Mouse (Mus musculus) liver, postnatal 0 days (tissue): ENCODE results near the gene Ncan.

ENCODE experiments used
- CTCF ChIP-seq: sonication (generic); IDR thresholded peaks from 2 replicates; pipeline ENCODE4 v1.5.1; 2016; ENCODE audit warnings: antibody characterized with exemption, low read depth
- EP300 ChIP-seq: IDR thresholded peaks from 2 replicates; pipeline ENCODE4 v1.6.1; 2016; ENCODE audit warnings: antibody characterized with exemption, low read depth, mild to moderate bottlenecking

- TF ChIP-seq CTCF (no peak), EP300 (no peak)
Measured at GRCm38 (mm10) chr8:70071836-70072440, 48.7 kb downstream of the Ncan start.
